Mouse (Mus musculus): ENCODE results near the gene Bid. TPM values are rescaled to one million over a fixed set of nuclear protein-coding genes. Genes with fewer than 3 reads are reported as not detected.
A peak's percentile ranks its signal among the peaks of the same experiment; 100 is the strongest.
"Not testable (repeated sequence)": the region's sequence is repeated elsewhere in the genome, so short reads cannot be mapped to it uniquely, and the experiment has no call there.

Gene Bid
- total RNA-seq, 2 experiments from 2014 or later = 12.9 to 13.8 TPM

GRCm38 (mm10) chr6:120937104-120937617 lies 20.5 kb upstream of the Bid start:
- DNase-seq (ENCODE audit: low spot score in 2 of 2) = no peak

- DNase-seq (ENCODE audit: low spot score in 2 of 2) = no peak
Observed at GRCm38 (mm10) chr6:120934176-120934575, 17.5 kb upstream of the Bid start.

DNA sequence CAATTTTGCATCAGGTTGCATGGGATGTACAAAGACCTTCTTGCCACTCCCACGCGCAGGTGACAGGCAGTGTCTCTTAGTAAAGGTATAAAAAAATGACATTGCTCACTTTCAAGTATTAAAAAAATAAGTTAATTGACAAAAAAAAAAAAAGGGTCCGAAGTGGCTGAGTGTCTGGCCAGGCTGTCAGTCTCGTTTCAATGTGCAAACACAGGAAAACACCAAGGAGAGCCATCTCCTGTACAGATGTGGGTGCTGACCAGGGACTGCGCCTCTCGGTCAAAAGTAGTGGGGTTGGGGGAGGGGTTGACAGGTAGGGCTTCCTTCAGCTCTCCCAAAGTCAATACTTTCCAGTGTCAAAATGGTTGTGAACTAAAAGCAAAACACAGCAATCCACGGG lies 17.0 kb upstream of the Bid start:
- DNase-seq (ENCODE audit: low spot score in 2 of 2) = no peak

GRCm38 (mm10) chr6:120932597-120932996 lies 15.9 kb upstream of the Bid start:
- DNase-seq (ENCODE audit: low spot score in 2 of 2) = no peak

- no peak for DNase-seq (ENCODE audit: low spot score in 2 of 2)
Observed at GRCm38 (mm10) chr6:120930450-120931306, 14.0 kb upstream of the Bid start.

DNA sequence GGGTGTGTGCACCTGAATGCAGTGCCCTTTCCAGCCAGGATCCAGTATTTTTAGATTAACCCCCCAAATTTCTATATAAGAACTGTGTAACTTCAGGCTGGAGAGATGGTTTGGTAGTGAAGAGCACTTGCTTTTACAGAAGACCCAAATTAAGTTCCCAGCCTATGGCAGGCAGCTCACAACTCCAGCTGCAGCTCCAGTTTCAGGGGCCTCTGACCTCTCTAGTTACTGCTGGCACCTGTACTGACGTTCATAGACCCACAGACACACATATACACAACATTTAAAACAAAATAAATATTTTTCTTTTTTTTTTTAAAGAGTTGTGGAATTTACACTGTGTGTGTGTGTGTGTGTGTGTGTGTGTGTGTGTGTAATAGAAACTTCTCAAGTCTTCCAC lies 12.8 kb upstream of the Bid start:
- no peak for DNase-seq (ENCODE audit: low spot score in 2 of 2)

GRCm38 (mm10) chr6:120927765-120928164 lies 11.1 kb upstream of the Bid start:
- no peak for DNase-seq (ENCODE audit: low spot score in 2 of 2)

DNA sequence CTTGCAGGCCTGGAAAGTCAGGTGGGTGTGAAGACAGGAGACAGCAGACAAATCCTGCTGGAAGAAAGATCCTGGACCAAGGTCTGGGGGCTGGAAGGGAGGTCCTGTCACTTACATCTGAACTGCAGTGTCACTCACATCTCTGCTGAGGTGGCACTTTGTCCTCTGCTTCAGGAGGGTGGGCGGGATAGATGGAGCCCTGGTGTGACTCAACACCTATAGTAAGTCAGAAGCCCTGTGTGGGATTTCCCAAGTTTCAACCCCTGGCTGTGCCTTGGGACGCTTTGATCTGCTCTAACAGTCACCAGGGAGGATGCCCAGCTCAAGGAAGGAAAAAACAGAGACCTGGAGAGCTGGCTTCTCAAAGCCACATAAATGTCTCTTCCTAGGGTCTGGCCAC lies 10.2 kb upstream of the Bid start:
- no peak for DNase-seq (ENCODE audit: low spot score in 2 of 2)

DNA sequence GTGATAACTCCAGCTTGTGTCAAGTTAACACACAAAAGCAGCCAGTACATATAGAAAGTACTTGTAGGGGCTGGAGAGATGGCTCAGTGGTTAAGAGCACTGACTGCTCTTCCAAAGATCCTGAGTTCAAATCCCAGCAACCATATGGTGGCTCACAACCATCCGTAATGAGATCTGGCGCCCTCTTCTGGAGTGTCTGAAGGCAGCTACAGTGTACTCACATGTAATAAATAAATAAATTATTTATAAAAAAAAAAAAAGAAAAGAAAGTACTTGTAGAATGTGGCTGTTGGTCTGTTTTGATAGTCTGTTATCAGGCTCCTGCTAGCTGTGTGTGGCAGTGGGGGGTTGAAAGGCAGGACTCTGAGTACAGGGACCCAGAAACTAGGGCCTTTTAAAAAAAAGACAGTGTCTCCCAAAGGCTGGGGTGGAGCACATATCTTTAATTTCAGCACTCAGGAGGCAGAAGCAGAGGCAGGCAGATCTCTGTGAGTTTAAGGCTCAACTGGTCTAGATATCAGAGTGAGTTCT lies 8.2 kb upstream of the Bid start:
- not testable (repeated sequence) for DNase-seq (ENCODE audit: low spot score in 2 of 2)

- DNase-seq (ENCODE audit: low spot score in 2 of 2) = peak in 1 of 2 experiments; percentile 33
Observed at GRCm38 (mm10) chr6:120917975-120918374, 1.3 kb upstream of the Bid start.

- DNase-seq (ENCODE audit: low spot score in 2 of 2) = not testable (repeated sequence)
Observed at GRCm38 (mm10) chr6:120916972-120917881, 574 bp upstream of the Bid start.

DNA sequence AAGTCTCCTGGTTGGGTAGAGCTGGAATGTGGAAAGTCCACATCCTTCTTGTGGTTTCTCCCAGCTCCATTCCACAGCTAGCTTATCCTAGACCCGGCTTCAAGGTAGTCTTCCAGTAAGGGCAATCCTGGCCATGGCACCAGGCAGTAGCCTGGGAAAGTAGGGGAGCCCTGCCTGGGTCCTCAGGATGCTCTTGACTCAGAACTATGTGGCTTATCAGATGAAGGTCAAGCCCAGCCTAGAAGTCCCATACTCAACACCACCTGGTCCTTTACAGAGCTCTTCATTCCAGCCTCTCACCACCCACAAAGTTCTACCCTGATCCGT lies 1.0 kb downstream of the Bid start:
- DNase-seq (ENCODE audit: low spot score in 2 of 2) = no peak

- DNase-seq (ENCODE audit: low spot score in 2 of 2) = no peak
Observed at GRCm38 (mm10) chr6:120914911-120915648, 1.6 kb downstream of the Bid start.

GRCm38 (mm10) chr6:120914533-120914910 lies 2.1 kb downstream of the Bid start:
- DNase-seq (ENCODE audit: low spot score in 2 of 2) = no peak

DNA sequence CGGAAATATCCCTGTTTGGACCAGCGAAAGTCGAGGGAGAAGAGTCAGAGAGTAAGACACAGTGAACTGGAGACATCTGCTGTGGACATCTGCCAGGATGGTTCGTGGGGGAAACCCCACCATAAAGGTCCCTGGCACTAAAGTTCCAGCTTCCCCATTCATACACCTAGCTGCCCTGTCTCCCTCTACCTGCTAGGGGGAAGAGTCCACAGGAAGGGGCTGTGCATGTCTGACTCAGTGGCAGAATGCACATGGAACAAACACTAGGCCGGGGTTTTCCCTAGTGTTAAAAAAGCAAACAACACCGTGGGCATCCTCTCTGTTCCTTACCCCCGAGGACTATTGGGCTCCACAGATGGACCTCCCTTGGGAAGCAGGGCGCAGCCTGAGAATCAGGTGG lies 2.9 kb downstream of the Bid start:
- DNase-seq (ENCODE audit: low spot score in 2 of 2) = no peak

DNA sequence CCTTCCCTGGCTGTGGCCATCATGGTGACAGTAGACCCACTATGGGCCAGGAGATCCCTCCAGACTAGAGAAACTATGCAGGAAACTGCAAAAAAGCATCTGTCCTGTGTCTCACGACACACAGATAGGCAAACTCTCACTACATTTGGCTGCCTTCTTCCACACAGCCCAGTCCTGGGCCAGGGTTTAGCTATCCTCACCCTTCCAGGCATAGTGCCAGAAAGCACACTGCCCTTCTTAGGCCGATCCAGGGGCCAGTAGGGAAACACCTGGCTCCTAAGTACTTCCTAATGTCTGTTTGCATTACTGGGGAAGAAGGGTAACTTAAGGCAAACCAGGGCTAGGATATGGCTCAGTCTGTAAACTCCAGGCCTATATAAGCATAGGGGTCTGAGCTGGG lies 3.7 kb downstream of the Bid start:
- DNase-seq (ENCODE audit: low spot score in 2 of 2) = no peak

DNA sequence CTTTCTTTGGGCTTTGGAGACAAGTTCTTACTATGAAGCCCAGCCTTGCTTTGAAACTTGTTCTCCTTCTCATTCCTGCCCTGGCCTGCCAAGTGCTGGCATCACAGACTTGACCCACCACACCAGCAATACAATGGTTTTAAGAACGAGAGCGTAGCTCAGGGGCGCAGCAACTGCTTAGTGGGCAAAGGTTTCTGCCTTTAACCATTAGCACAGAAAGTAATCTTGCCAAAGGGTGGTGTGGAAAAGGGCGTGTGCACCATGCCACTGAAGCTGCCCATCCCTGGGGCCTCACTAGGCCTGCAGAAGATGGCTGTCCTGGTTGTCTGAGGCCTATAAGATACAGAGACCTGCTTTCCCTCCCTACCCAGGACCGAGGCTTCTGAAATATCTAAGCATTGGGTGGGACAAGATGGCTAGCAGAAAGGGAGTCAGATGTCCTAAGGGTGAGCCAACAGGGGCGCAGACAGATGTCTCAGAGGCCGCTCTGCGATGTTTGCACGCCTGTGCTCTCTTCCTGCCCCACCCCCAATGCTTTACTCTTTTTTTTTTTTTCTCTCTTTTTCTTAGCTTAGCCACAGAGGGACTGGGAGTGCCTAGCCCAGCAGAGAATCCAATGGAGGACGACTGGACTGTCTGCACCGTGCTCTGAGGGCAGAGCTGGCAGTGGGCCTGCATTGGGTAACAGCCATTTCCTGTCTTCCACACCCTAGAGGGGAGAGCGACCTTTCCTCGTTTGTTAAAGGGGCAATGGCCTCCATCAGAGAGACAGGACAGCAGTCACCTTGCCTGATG lies 5.2 kb downstream of the Bid start:
- DNase-seq (ENCODE audit: low spot score in 2 of 2) = no peak

GRCm38 (mm10) chr6:120909501-120909900 lies 7.2 kb downstream of the Bid start:
- no peak for DNase-seq (ENCODE audit: low spot score in 2 of 2)

DNA sequence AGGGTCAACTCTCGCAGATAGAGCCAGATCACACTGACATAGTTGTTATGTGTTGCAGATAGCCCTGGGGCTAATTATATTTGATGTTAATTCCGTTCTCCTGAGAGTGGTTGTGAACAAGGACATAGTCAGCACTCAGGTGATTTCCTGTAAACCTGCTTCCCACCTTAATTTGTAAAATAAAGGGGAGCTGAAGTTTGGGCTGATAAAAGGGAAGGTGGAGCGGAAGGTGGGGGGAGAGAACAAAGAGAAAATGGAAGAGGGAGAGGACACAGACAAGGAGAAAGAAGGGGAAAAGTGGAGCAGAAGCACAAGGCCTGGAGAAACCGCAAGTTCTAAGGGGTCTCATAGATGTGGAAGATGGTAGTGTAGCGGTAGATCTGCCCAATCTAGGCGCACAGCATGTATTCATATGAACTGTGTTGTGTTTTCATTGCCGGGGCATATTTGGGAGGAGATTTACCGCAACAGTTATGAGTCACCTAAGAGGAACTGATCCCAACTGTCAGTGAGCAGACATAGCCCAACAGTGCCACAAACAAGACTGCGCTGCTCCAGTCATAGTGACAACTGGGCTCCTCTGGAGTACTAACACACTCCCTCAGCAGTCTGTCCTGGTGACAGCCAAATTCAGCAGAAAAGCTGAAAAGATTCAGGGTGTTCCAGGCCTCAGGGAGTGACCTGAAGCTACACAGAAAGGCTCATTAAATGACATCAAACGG lies 8.6 kb downstream of the Bid start:
- DNase-seq (ENCODE audit: low spot score in 2 of 2) = not testable (repeated sequence)

- DNase-seq (ENCODE audit: low spot score in 2 of 2) = no peak
Observed at GRCm38 (mm10) chr6:120906521-120906920, 10.1 kb downstream of the Bid start.
